Mouse (Mus musculus): ENCODE measurements around the gene Dusp1.

Gene Dusp1

DNA sequence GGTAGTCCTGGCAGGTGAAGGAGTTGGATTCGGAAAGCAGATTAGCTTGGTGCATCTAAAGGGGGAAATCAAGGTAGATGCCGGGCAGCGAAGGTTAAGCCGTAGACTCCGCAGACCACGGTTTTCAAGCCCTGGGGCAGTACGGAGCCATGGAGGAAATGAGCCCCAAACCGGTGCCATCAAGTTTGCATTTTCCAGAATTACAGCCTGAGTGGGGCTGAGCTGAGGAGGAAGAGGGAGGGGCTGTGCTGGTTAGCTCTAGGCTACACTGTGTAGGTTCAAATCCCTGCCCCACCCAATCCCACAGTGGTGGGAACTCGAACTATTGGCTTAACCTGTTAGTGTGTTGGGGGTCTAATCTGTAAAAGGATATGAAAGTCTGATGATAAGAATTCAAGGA is 97.4 kb downstream of the Dusp1 start:
- DNase-seq (ENCODE audit: inconsistent ontology term): no peak

DNA sequence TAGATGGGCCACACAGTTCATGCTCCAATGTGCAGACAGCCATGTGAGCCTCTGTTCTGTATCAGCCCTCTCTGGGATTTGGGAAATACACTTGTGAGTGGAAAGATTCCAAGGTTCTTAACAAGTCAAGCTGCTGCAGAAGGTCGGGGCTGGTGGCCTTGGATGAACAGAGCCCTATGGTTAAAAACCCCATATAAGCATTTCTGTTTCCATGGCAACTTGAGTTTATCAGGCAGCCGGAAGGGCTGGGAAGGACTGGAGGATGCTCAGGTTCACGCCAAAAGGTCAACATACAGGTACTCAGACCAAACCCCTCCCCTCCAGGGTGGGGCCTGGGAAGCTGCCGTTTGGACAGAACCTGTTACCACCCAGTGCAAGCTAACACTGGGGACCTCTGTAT is 97.9 kb downstream of the Dusp1 start:
- no peak for DNase-seq (ENCODE audit: inconsistent ontology term)

DNA sequence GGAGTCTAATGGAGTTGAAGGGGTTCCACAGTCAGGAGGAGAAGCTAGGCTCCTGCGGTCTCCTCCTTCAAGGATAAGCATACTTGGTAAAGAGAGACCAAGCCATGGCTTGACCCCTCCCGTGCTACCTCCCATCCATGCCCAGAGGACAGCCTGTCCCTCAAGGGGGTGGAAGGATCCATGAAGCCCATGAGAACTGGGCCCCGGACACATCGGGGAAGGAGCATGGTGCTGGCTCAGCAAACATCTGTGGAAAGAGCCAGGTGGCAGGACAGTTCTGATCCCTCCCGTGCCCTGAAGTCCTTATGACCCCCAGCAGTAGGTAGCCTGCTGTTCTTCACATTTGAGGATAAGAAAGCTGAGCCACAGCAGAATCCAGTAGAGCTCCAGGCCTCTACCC is 98.5 kb downstream of the Dusp1 start:
- DNase-seq (ENCODE audit: inconsistent ontology term): no peak

DNA sequence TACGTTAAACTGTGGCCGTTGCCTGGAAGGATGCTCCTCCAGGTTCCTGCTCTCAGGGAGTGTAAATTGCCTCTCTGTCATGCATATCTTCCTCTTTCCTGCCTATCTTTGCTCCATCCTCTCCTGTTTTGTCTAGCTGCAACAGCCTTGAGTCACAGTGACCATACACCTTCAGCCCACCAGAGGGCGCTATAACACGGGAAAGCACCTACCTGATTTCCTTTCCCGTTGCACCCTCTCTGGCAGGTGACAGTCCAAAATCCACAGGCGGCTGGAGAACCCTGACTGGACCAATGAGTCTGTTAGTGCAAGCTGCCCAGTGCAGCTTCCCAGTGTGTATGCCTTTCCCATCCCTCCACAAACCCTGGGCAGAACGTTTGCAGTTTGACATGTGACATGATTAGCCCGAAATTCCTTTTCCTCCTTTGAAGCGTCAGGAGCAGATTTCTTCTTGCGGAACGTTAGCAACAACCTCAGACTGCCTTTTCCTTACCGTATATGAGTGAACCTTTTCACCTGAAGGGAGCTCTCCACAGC is 99.2 kb downstream of the Dusp1 start:
- DNase-seq (ENCODE audit: inconsistent ontology term): peak; percentile 38

DNA sequence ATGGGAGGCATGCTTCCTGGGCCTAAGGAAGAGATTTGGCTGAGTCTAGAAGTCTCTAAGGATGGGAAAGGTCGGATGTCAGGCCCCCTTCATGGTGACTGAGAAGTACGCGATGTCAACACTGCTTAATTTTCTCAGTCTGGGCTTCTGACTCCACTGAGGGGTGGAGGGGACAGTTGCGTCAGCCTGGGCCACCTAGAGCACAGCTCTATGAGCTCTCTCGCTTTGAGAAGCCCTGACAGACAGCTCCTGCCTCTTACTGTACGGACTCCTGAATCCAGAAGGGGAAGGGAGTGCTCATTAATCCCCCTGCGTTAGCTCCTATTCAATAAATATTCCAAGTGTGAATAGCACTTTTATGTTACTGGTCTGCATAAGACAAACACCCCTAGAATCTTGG is 103.9 kb downstream of the Dusp1 start:
- no peak for DNase-seq (ENCODE audit: inconsistent ontology term)

DNA sequence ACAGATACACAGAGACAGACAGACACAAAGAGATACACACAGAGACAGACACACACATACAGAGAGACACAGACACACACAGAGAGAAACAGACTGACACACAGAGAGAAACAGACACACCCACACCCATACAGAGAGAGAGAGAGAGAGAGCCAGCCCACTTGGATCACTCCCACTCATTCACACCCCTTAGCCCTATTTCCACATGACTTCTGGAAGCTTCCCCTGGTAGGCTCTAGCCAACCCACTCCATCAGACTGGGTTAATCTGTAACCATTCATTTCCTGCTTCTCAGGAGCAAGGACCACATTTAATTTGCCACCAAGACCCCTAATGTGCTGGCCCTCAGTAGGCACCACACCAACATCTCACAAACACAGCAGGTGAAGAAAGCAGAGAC is 104.4 kb downstream of the Dusp1 start:
- DNase-seq (ENCODE audit: inconsistent ontology term): no peak
